25 mouse cellular contexts compared by ENCODE assay signal in the genomic region with DNA sequence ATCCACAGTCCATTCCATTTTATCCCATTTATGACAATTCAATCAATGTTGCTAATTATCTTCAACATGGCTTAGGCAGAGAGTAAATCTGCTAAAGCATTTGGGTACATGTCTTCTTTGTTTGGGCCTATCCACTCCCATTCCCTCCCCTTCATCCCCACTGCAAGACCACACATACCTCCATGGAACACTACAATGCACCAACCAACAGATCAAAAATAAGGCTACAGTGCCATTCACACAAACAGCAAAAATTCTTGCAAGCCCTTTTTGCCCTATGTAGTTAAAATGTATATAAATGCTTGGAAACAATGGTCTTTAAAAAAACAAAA.
DNase-seq lines count a peak whose midpoint lies in the region; ATAC-seq and TF ChIP-seq lines count a peak whose summit lies in the region.
"Had no signal": no experiment of that assay in that cellular context is flagged by ENCODE, and none has a peak within 500 bp of the region (broad histone marks: within the 10 kb centered on the region; RNA-seq: fewer than 3 reads in every experiment).

No protein-coding gene starts in this region.

- peaks cover 29% of the 10 kb centered on the region for H3K4me1 ChIP-seq in forebrain, embryonic 10.5 days
- H3K4me1 ChIP-seq in forebrain, postnatal 0 days (ENCODE audit: insufficient read depth): no peaks in the 10 kb centered on the region
- peaks cover 3% of the 10 kb centered on the region; the same call in 1 of the 2 replicates for H3K4me1 ChIP-seq in forebrain, embryonic 11.5 days (replicated peaks; ENCODE audit: control insufficient read depth, insufficient read depth, low read length)
- no peaks in the 10 kb centered on the region for H3K4me1 ChIP-seq in forebrain, embryonic 16.5 days (replicated peaks; ENCODE audit: control insufficient read depth, insufficient read depth, low read length)
- H3K4me1 ChIP-seq in midbrain, embryonic 13.5 days (replicated peaks): peaks cover 16% of the 10 kb centered on the region
- H3K4me1 ChIP-seq: embryonic facial prominence, embryonic 13.5 days; heart, embryonic 10.5 days; intestine, embryonic 15.5 days; liver, embryonic 15.5 days; lung, embryonic 15.5 days; stomach, embryonic 15.5 days had no signal

- no peaks in the 10 kb centered on the region for H3K27me3 ChIP-seq in forebrain, embryonic 10.5 days (ENCODE audit: poor library complexity, severe bottlenecking)
- H3K27me3 ChIP-seq in forebrain, postnatal 0 days (ENCODE audit: insufficient read depth, low read length): no peaks in the 10 kb centered on the region
- H3K27me3 ChIP-seq in forebrain, embryonic 11.5 days (ENCODE audit: control insufficient read depth, insufficient read depth, low read length): no peaks in the 10 kb centered on the region
- H3K27me3 ChIP-seq in forebrain, embryonic 16.5 days (replicated peaks; ENCODE audit: control insufficient read depth, insufficient read depth, low read length): no peaks in the 10 kb centered on the region
- H3K27me3 ChIP-seq in midbrain, embryonic 13.5 days: no peaks in the 10 kb centered on the region
- H3K27me3 ChIP-seq: embryonic facial prominence, embryonic 13.5 days; intestine, embryonic 15.5 days; liver, embryonic 15.5 days; lung, embryonic 15.5 days; stomach, embryonic 15.5 days had no signal

- peak overlapping the region; percentile 86 for H3K27ac ChIP-seq in forebrain, embryonic 10.5 days
- H3K27ac ChIP-seq in forebrain, postnatal 0 days (ENCODE audit: low read depth, low read length): no peak overlapping the region
- H3K27ac ChIP-seq in forebrain, embryonic 11.5 days (ENCODE audit: low read depth, low read length): peak overlapping the region; percentile 84
- no peak overlapping the region; the same call in 1 of the 2 replicates for H3K27ac ChIP-seq in forebrain, embryonic 16.5 days (ENCODE audit: low read length)
- H3K27ac ChIP-seq in midbrain, embryonic 13.5 days: peak overlapping the region; percentile 70
- H3K27ac ChIP-seq: embryonic facial prominence, embryonic 13.5 days; heart, embryonic 10.5 days; intestine, embryonic 15.5 days; liver, embryonic 15.5 days; lung, embryonic 15.5 days; stomach, embryonic 15.5 days had no signal

- no peak overlapping the region; the same call in 1 of the 2 replicates for H3K4me3 ChIP-seq in forebrain, embryonic 10.5 days
- no peak overlapping the region for H3K4me3 ChIP-seq in forebrain, postnatal 0 days (ENCODE audit: low read depth, low read length)
- H3K4me3 ChIP-seq in forebrain, embryonic 11.5 days (ENCODE audit: low read depth, low read length): no peak overlapping the region
- H3K4me3 ChIP-seq in forebrain, embryonic 16.5 days (replicated peaks; ENCODE audit: low read length): no peak overlapping the region
- H3K4me3 ChIP-seq in midbrain, embryonic 13.5 days (replicated peaks): no peak overlapping the region
- H3K4me3 ChIP-seq: embryonic facial prominence, embryonic 13.5 days; erythroblast, embryonic 14.5 days; heart, embryonic 10.5 days; intestine, embryonic 15.5 days; liver, embryonic 15.5 days; lung, embryonic 15.5 days; myocyte; stomach, embryonic 15.5 days had no signal

- no peak overlapping the region for H3K4me2 ChIP-seq in forebrain, postnatal 0 days (ENCODE audit: low read depth)
- H3K4me2 ChIP-seq in forebrain, embryonic 11.5 days (ENCODE audit: low read depth, low read length, severe bottlenecking): peak overlapping the region; percentile 11; the same call in 1 of the 2 replicates
- no peak overlapping the region for H3K4me2 ChIP-seq in forebrain, embryonic 16.5 days (ENCODE audit: low read length)
- 0 out of 2 replicates have a peak overlapping the region, but pooled peaks have one; percentile 30 for H3K4me2 ChIP-seq in midbrain, embryonic 13.5 days (replicated peaks)
- H3K4me2 ChIP-seq: embryonic facial prominence, embryonic 13.5 days; intestine, embryonic 15.5 days; liver, embryonic 15.5 days; lung, embryonic 15.5 days; stomach, embryonic 15.5 days had no signal

- no peak overlapping the region for H3K9ac ChIP-seq in forebrain, postnatal 0 days
- no peak overlapping the region for H3K9ac ChIP-seq in forebrain, embryonic 11.5 days (ENCODE audit: low read length)
- H3K9ac ChIP-seq in forebrain, embryonic 16.5 days (replicated peaks; ENCODE audit: low read depth, low read length): no peak overlapping the region
- no peak overlapping the region for H3K9ac ChIP-seq in midbrain, embryonic 13.5 days (replicated peaks)
- H3K9ac ChIP-seq: embryonic facial prominence, embryonic 13.5 days; intestine, embryonic 15.5 days; liver, embryonic 15.5 days; lung, embryonic 15.5 days; stomach, embryonic 15.5 days had no signal

- no peaks in the 10 kb centered on the region for H3K36me3 ChIP-seq in forebrain, embryonic 10.5 days (replicated peaks)
- H3K36me3 ChIP-seq in forebrain, postnatal 0 days (ENCODE audit: insufficient read depth): no peaks in the 10 kb centered on the region
- no peaks in the 10 kb centered on the region for H3K36me3 ChIP-seq in forebrain, embryonic 11.5 days (ENCODE audit: control insufficient read depth, insufficient read depth, low read length)
- no peaks in the 10 kb centered on the region for H3K36me3 ChIP-seq in forebrain, embryonic 16.5 days (ENCODE audit: control insufficient read depth, insufficient read depth)
- H3K36me3 ChIP-seq in midbrain, embryonic 13.5 days: no peaks in the 10 kb centered on the region
- H3K36me3 ChIP-seq: embryonic facial prominence, embryonic 13.5 days; heart, embryonic 10.5 days; intestine, embryonic 15.5 days; liver, embryonic 15.5 days; lung, embryonic 15.5 days; stomach, embryonic 15.5 days had no signal

- DNase-seq in forebrain, embryonic 10.5 days (ENCODE audit: extremely low spot score, low spot score): no peak
- no peak for DNase-seq in forebrain, postnatal 0 days
- DNase-seq in forebrain, embryonic 11.5 days (ENCODE audit: low spot score): no peak
- no peak for DNase-seq in cerebellum, postnatal 10 days
- DNase-seq in lung, postnatal 4 days: no peak
- DNase-seq in right cerebral cortex, adult 18-20 months: no peak
- DNase-seq: adrenal gland, postnatal 10 days; cerebellum, adult 9-10 months; heart, postnatal 4 days; kidney, adult 8-10 months; kidney, postnatal 10 days; left cerebral cortex, postnatal 4 days; liver; lung, postnatal 36 days; thymus, postnatal 25 days had no signal

- H3K9me3 ChIP-seq in forebrain, embryonic 10.5 days: no peaks in the 10 kb centered on the region
- H3K9me3 ChIP-seq in forebrain, postnatal 0 days (ENCODE audit: low read length): no peaks in the 10 kb centered on the region
- H3K9me3 ChIP-seq in forebrain, embryonic 11.5 days (ENCODE audit: control insufficient read depth, low read length): no peaks in the 10 kb centered on the region
- H3K9me3 ChIP-seq in forebrain, embryonic 16.5 days (ENCODE audit: control insufficient read depth, low read length): no peaks in the 10 kb centered on the region
- H3K9me3 ChIP-seq in midbrain, embryonic 13.5 days: no peaks in the 10 kb centered on the region
- H3K9me3 ChIP-seq: embryonic facial prominence, embryonic 13.5 days; heart, embryonic 10.5 days; intestine, embryonic 15.5 days; liver, embryonic 15.5 days; lung, embryonic 15.5 days; stomach, embryonic 15.5 days had no signal

- no peak for TF ChIP-seq CTCF in forebrain, postnatal 0 days (IDR thresholded peaks at IDR 0.05; ENCODE audit: low read depth)

- ATAC-seq in forebrain, postnatal 0 days: no peak
- ATAC-seq in forebrain, embryonic 11.5 days (replicated peaks; ENCODE audit: low FRiP score): peak; percentile 55
- peak; percentile 21; the same call in 1 of the 2 replicates for ATAC-seq in forebrain, embryonic 16.5 days
- peak; percentile 53 for ATAC-seq in midbrain, embryonic 13.5 days
- ATAC-seq: intestine, embryonic 15.5 days had no signal

Comparison
In these comparisons a context has a peak if more than half of its experiments do, and no peak if none do; other contexts are left out.
1. H3K27ac ChIP-seq: peak in forebrain, embryonic 10.5 days (single experiment), forebrain, embryonic 11.5 days (single experiment) and midbrain, embryonic 13.5 days (single experiment); none in forebrain, postnatal 0 days (single experiment) and forebrain, embryonic 16.5 days (single experiment).
2. H3K4me2 ChIP-seq: peak in forebrain, embryonic 11.5 days (single experiment) and midbrain, embryonic 13.5 days (single experiment); none in forebrain, postnatal 0 days (single experiment) and forebrain, embryonic 16.5 days (single experiment).